24 mouse cellular contexts compared by ENCODE assay signal in genomic region chr1:169682775-169683497, GRCm38 (mm10). TPM values are rescaled to one million over a fixed set of nuclear protein-coding genes. Genes with fewer than 3 reads are reported as not detected.
DNase-seq lines count a peak whose midpoint lies in the region; ATAC-seq and TF ChIP-seq lines count a peak whose summit lies in the region.
"Had no signal": no experiment of that assay in that cellular context is flagged by ENCODE, and none has a peak within 500 bp of the region (broad histone marks: within the 10 kb centered on the region; RNA-seq: fewer than 3 reads in every experiment).

No protein-coding gene starts in this region.

- H3K9ac ChIP-seq in liver, adult 2 months (ENCODE audit: low read depth, low read length): no peak overlapping the region
- no peak overlapping the region for H3K9ac ChIP-seq in liver, embryonic 12.5 days
- H3K9ac ChIP-seq in hindbrain, embryonic 14.5 days: no peak overlapping the region
- H3K9ac ChIP-seq: embryonic facial prominence, embryonic 12.5 days; embryonic facial prominence, embryonic 15.5 days; forebrain, embryonic 15.5 days; heart, embryonic 13.5 days; hindbrain, embryonic 15.5 days had no signal

- H3K4me1 ChIP-seq in liver, adult 2 months (ENCODE audit: control insufficient read depth, insufficient read depth, low read length): no peaks in the 10 kb centered on the region; the same call in 1 of the 2 replicates
- H3K4me1 ChIP-seq in liver, embryonic 12.5 days: no peaks in the 10 kb centered on the region
- H3K4me1 ChIP-seq in G1E (ENCODE audit: insufficient read depth, low read depth, low read length): no peaks in the 10 kb centered on the region
- H3K4me1 ChIP-seq in hindbrain, embryonic 14.5 days (replicated peaks; ENCODE audit: control insufficient read depth, insufficient read depth, low read length): no peaks in the 10 kb centered on the region
- H3K4me1 ChIP-seq: embryonic facial prominence, embryonic 12.5 days; embryonic facial prominence, embryonic 15.5 days; forebrain, embryonic 15.5 days; heart, embryonic 10.5 days; heart, embryonic 13.5 days; hindbrain, embryonic 15.5 days had no signal

- H3K27ac ChIP-seq in liver, adult 2 months (replicated peaks; ENCODE audit: insufficient read depth, low read depth, low read length): no peak overlapping the region
- no peak overlapping the region for H3K27ac ChIP-seq in liver, embryonic 12.5 days
- no peak overlapping the region for H3K27ac ChIP-seq in hindbrain, embryonic 14.5 days
- H3K27ac ChIP-seq: embryonic facial prominence, embryonic 12.5 days; embryonic facial prominence, embryonic 15.5 days; forebrain, embryonic 15.5 days; heart, embryonic 10.5 days; heart, embryonic 13.5 days; hindbrain, embryonic 15.5 days had no signal

- no peak for TF ChIP-seq POLR2A in liver, adult 2 months (IDR thresholded peaks at IDR 0.05; ENCODE audit: extremely low read depth, insufficient read depth, low read length)

- DNase-seq in liver, adult 2 months (ENCODE audit: extremely low read depth, low read depth, low spot score): peak; percentile 23
- no peak for DNase-seq in G1E (ENCODE audit: low spot score)
- DNase-seq in heart, adult 9 months (ENCODE audit: low spot score in 2 of 2): no peak
- no peak for DNase-seq in urinary bladder, adult 2 months (ENCODE audit: low spot score)
- DNase-seq in hindbrain, embryonic 14.5 days (ENCODE audit: low spot score): no peak
- DNase-seq: adrenal gland, adult 8-10 months; adrenal gland, postnatal 25 days; cerebellum, adult 18-20 months; cerebellum, adult 9-10 months; cerebellum, postnatal 14 days; gastrocnemius, postnatal 14 days; heart, adult 18-20 months; heart, postnatal 14 days; heart, postnatal 4 days had no signal

- ATAC-seq in liver, embryonic 12.5 days: no peak
- ATAC-seq in G1E (ENCODE audit: extremely low read depth, insufficient number of reproducible peaks, low FRiP score, poor library complexity, severe bottlenecking): peak; percentile 49
- ATAC-seq in granulocyte monocyte progenitor cell, adult 5-6 weeks (replicated peaks; ENCODE audit: poor library complexity, severe bottlenecking): peak; percentile 91
- ATAC-seq in hindbrain, embryonic 14.5 days (ENCODE audit: low FRiP score): no peak
- ATAC-seq: activated CD4-positive, CD25-positive, alpha-beta regulatory T cell, adult 4 months; CD4-positive, CD25-positive, alpha-beta regulatory T cell, adult 4 months; forebrain, embryonic 15.5 days had no signal

- H3K79me2 ChIP-seq in liver, adult 2 months (ENCODE audit: control insufficient read depth, insufficient read depth, low read length): no peaks in the 10 kb centered on the region

- 77% methylated on average over 7 of the region's 7 CpGs for WGBS in liver, adult 2 months
- WGBS in liver, embryonic 12.5 days (ENCODE audit: insufficient replicate concordance): 48% methylated on average over 7 of the region's 7 CpGs
- 89% methylated on average over 7 of the region's 7 CpGs for WGBS in hindbrain, embryonic 14.5 days

- H3K36me3 ChIP-seq in liver, adult 2 months (ENCODE audit: control insufficient read depth, insufficient read depth, low read length): no peaks in the 10 kb centered on the region
- no peaks in the 10 kb centered on the region for H3K36me3 ChIP-seq in liver, embryonic 12.5 days
- no peaks in the 10 kb centered on the region for H3K36me3 ChIP-seq in G1E (replicated peaks)
- no peaks in the 10 kb centered on the region for H3K36me3 ChIP-seq in hindbrain, embryonic 14.5 days (replicated peaks; ENCODE audit: control insufficient read depth, insufficient read depth)
- H3K36me3 ChIP-seq: embryonic facial prominence, embryonic 12.5 days; embryonic facial prominence, embryonic 15.5 days; forebrain, embryonic 15.5 days; heart, embryonic 10.5 days; heart, embryonic 13.5 days; hindbrain, embryonic 15.5 days had no signal

- no peaks in the 10 kb centered on the region for H3K27me3 ChIP-seq in liver, adult 2 months (ENCODE audit: control insufficient read depth, insufficient read depth, low read length)
- no peaks in the 10 kb centered on the region for H3K27me3 ChIP-seq in liver, embryonic 12.5 days (replicated peaks)
- no peaks in the 10 kb centered on the region for H3K27me3 ChIP-seq in G1E (ENCODE audit: insufficient read depth, low read length)
- H3K27me3 ChIP-seq in hindbrain, embryonic 14.5 days (ENCODE audit: control insufficient read depth, insufficient read depth, low read length): no peaks in the 10 kb centered on the region
- H3K27me3 ChIP-seq: embryonic facial prominence, embryonic 12.5 days; embryonic facial prominence, embryonic 15.5 days; forebrain, embryonic 15.5 days; heart, embryonic 13.5 days; hindbrain, embryonic 15.5 days had no signal

- no peak overlapping the region for H3K4me3 ChIP-seq in liver, adult 2 months (ENCODE audit: insufficient read depth, low read depth, low read length)
- H3K4me3 ChIP-seq in liver, embryonic 12.5 days: no peak overlapping the region
- H3K4me3 ChIP-seq in G1E (ENCODE audit: low read depth, low read length): no peak overlapping the region
- no peak overlapping the region for H3K4me3 ChIP-seq in hindbrain, embryonic 14.5 days (replicated peaks; ENCODE audit: low read length)
- H3K4me3 ChIP-seq: embryonic facial prominence, embryonic 12.5 days; embryonic facial prominence, embryonic 15.5 days; forebrain, embryonic 15.5 days; heart, embryonic 10.5 days; heart, embryonic 13.5 days; hindbrain, embryonic 15.5 days had no signal

- TF ChIP-seq CTCF in liver, adult 2 months (IDR thresholded peaks at IDR 0.05; ENCODE audit: low read depth, low read length): no peak
- no peak for TF ChIP-seq CTCF in G1E (IDR thresholded peaks at IDR 0.05; ENCODE audit: low read depth, low read length)

- no peak overlapping the region for H3K4me2 ChIP-seq in liver, embryonic 12.5 days
- no peak overlapping the region for H3K4me2 ChIP-seq in hindbrain, embryonic 14.5 days (replicated peaks)
- H3K4me2 ChIP-seq: embryonic facial prominence, embryonic 12.5 days; embryonic facial prominence, embryonic 15.5 days; forebrain, embryonic 15.5 days; heart, embryonic 13.5 days; hindbrain, embryonic 15.5 days had no signal

- H3K9me3 ChIP-seq in liver, embryonic 12.5 days (replicated peaks): no peaks in the 10 kb centered on the region
- peaks cover 7% of the 10 kb centered on the region; the same call in 1 of the 2 replicates for H3K9me3 ChIP-seq in G1E (replicated peaks)
- no peaks in the 10 kb centered on the region for H3K9me3 ChIP-seq in hindbrain, embryonic 14.5 days (ENCODE audit: control insufficient read depth, low read length)
- H3K9me3 ChIP-seq: embryonic facial prominence, embryonic 12.5 days; embryonic facial prominence, embryonic 15.5 days; forebrain, embryonic 15.5 days; heart, embryonic 10.5 days; heart, embryonic 13.5 days; hindbrain, embryonic 15.5 days had no signal

RNA-seq across cellular contexts. Expression of gene Rgs5, which starts 27.6 kb away (rescaled TPM):
- total RNA-seq in liver, adult 2 months (2014; rRNA removed): 31.3 and 46.8 TPM in 2 replicates
- 6.9 and 7.5 TPM in 2 replicates for polyA plus RNA-seq in liver, adult 2 months (2012; rRNA removed)
- polyA plus RNA-seq in liver, embryonic 12.5 days (2016; fragmentation: Nextera tagmentation; extraction: Ambion mirVana): 0.91 and 1.1 TPM in 2 replicates
- total RNA-seq in G1E (2014; fragmentation: Nextera tagmentation): not detected in 2 replicates
- 0.16 and 0.41 TPM in 2 replicates for total RNA-seq in G1E (2017)
- not detected in 2 replicates for polyA plus RNA-seq in G1E (2012)
- not detected in 2 replicates for total RNA-seq in granulocyte monocyte progenitor cell, adult 5-6 weeks (2014; fragmentation: Nextera tagmentation)
- total RNA-seq in granulocyte monocyte progenitor cell, adult 5-6 weeks (2017): not detected in 2 replicates
- 137 and 142 TPM in 2 replicates for polyA plus RNA-seq in urinary bladder, adult 2 months (2012; rRNA removed)
- polyA plus RNA-seq in hindbrain, embryonic 14.5 days (2014; fragmentation: Nextera tagmentation; extraction: Ambion mirVana): 24.2 and 25.6 TPM in 2 replicates
- polyA plus RNA-seq: activated CD4-positive, CD25-positive, alpha-beta regulatory T cell, adult 4 months had no signal

Comparison
In these comparisons a context has a peak if more than half of its experiments do, and no peak if none do; other contexts are left out.
1. ATAC-seq: peak in G1E (single experiment) and granulocyte monocyte progenitor cell, adult 5-6 weeks (single experiment); none in liver, embryonic 12.5 days (single experiment) and hindbrain, embryonic 14.5 days (single experiment).